Mouse (Mus musculus) heart, embryonic 11.5 days (tissue): ENCODE results near the gene Uhrf1. TPM values are rescaled to one million over a fixed set of nuclear protein-coding genes. Genes with fewer than 3 reads are reported as not detected.
"Not testable (repeated sequence)": the region's sequence is repeated elsewhere in the genome, so short reads cannot be mapped to it uniquely, and the experiment has no call there.

Experiments
- ATAC-seq: fragments of 200-750 bp; cut with Nextera tagmentation; replicated peaks from 2 replicates; pipeline ENCODE4 v1.8.0; 2017; ENCODE audit warnings: moderate library complexity; ENCODE audit not compliant: insufficient number of reproducible peaks, low FRiP score, low TSS enrichment
- H3K27ac ChIP-seq: fragments of 300-500 bp; sonication (generic); 2 replicates; pipeline ENCODE4 v1.5.1; 2014; ENCODE audit warnings: mild to moderate bottlenecking, low read depth, low read length
- H3K27me3 ChIP-seq: fragments of 300-500 bp; sonication (generic); 2 replicates; pipeline ENCODE4 v1.6.1; 2014; ENCODE audit warnings: mild to moderate bottlenecking, low read length, mixed read lengths; ENCODE audit not compliant: control insufficient read depth, insufficient read depth
- H3K36me3 ChIP-seq: fragments of 300-500 bp; sonication (generic); 2 replicates; pipeline ENCODE4 v1.6.1; 2014; ENCODE audit warnings: mild to moderate bottlenecking, low read length, moderate library complexity, mixed read lengths; ENCODE audit not compliant: control insufficient read depth, insufficient read depth
- H3K4me1 ChIP-seq: fragments of 300-500 bp; sonication (generic); 2 replicates; pipeline ENCODE4 v1.6.1; 2014; ENCODE audit warnings: low read length; ENCODE audit not compliant: control insufficient read depth, insufficient read depth
- H3K4me2 ChIP-seq: fragments of 300-500 bp; sonication (generic); 2 replicates; pipeline ENCODE4 v1.6.1; 2014; ENCODE audit warnings: mild to moderate bottlenecking, moderate library complexity
- H3K4me3 ChIP-seq: fragments of 300-500 bp; sonication (generic); 2 replicates; pipeline ENCODE4 v1.5.1; 2014; ENCODE audit warnings: low read depth, low read length
- H3K9ac ChIP-seq: fragments of 300-500 bp; sonication (generic); 2 replicates; pipeline ENCODE4 v1.6.1; 2014; ENCODE audit warnings: mild to moderate bottlenecking, low read depth, low read length, moderate library complexity
- H3K9me3 ChIP-seq: fragments of 300-500 bp; sonication (generic); replicated peaks from 2 replicates; pipeline ENCODE4 v1.6.1; 2016; ENCODE audit warnings: low read length; ENCODE audit not compliant: control insufficient read depth
- WGBS: fragments of 180-500 bp; shearing (Covaris S2); extraction: QIAGEN DNeasy Blood & Tissue Kit; methylation state at CpG from one replicate; pipeline ENCODE4 v1.1.7; 2014; ENCODE audit not compliant: insufficient replicate concordance; 5-methylcytosine and 5-hydroxymethylcytosine counted together
- polyA plus RNA-seq: library from polyadenylated mRNA; unstranded; fragments of >200 nt; fragmentation: Nextera tagmentation; extraction: Ambion mirVana; gene quantifications from 2 replicates; pipeline ENCODE4 v1.2.1, GENCODE M21; 2014

The Uhrf1 gene
- 53.0 and 62.4 TPM in 2 replicates for polyA plus RNA-seq

- Histone ChIP-seq H3K4me1 (peaks cover 25% of the 10 kb centered on the region), H3K27ac (peak within 1 kb of the TSS; percentile 93), H3K27me3 (no peaks in the 10 kb centered on the region), H3K9ac (peak within 1 kb of the TSS; percentile 89), H3K9me3 (no peaks in the 10 kb centered on the region), H3K36me3 (peaks cover 9% of the 10 kb centered on the region; the same call in 1 of the 2 replicates), H3K4me3 (peak within 1 kb of the TSS; percentile 87), H3K4me2 (peak within 1 kb of the TSS; percentile 100)
- ATAC-seq = peak; percentile 86
- WGBS = under 1% methylated on average over 43 of the region's 43 CpGs
Measured at GRCm38 (mm10) chr17:56303160-56303846, at the start of gene Uhrf1. Gene Uhrf1, plus strand, starts transcription at chr17:56303321.

DNA sequence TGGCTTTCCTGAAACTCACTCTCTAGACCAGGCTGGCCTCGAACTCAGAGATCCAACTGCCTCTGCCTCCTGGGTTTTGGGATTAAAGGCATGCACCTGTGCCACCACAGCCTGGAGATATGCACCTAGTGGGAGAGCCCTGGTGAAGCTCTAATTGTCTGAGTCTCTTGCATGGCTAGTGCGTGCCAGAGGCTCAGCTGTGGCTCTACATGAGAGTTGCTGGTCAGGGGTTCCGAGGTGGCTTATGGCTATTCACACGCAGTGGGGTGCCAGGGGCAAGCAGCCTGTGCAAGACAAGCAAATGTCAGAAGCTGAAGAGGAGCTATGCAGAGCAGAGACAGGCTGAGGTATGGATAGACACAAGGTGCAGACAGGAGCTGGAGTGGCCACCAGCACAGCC, 48.4 kb upstream of the Uhrf1 start:
- Histone ChIP-seq H3K27me3 (no peaks in the 10 kb centered on the region), H3K4me3 (no peak overlapping the region), H3K27ac (no peak overlapping the region), H3K36me3 (peaks cover 7% of the 10 kb centered on the region), H3K9ac (no peak overlapping the region), H3K4me1 (peaks cover 18% of the 10 kb centered on the region), H3K9me3 (no peaks in the 10 kb centered on the region), H3K4me2 (no peak overlapping the region)
- WGBS = 83% methylated on average over 4 of the region's 4 CpGs
- ATAC-seq = no peak

GRCm38 (mm10) chr17:56255429-56255828, 47.7 kb upstream of the Uhrf1 start:
- peak overlapping the region; percentile 39 for H3K4me2 ChIP-seq
- H3K9ac ChIP-seq = no peak overlapping the region
- peak overlapping the region; percentile 74; the same call in 1 of the 2 replicates for H3K4me3 ChIP-seq
- peaks cover 23% of the 10 kb centered on the region for H3K4me1 ChIP-seq
- 0 out of 2 replicates have a peak overlapping the region, but pooled peaks have one; percentile 94 for H3K27ac ChIP-seq
- H3K9me3 ChIP-seq = no peaks in the 10 kb centered on the region
- WGBS = 16% methylated on average over 9 of the region's 9 CpGs
- H3K36me3 ChIP-seq = peaks cover 11% of the 10 kb centered on the region
- no peaks in the 10 kb centered on the region for H3K27me3 ChIP-seq
- ATAC-seq = no peak

DNA sequence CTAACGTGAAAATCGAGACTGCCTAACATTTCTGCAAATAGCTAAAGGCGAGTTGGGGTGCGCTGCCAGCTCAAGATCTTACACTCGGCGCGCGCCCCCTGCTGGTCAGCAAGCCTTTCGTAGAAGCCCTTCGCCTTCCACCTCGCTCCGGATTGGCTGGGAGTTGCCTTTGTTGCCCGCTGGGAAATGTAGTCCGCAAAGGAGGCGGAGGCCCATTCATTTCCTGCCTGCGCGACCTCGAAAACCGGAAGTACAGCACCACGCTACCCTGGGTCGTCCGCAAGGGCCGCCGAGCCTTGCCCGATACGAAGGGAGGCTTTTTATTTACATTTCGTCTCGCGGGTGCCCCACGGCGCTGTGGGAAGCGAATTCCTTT, 47.3 kb upstream of the Uhrf1 start:
- under 1% methylated on average over 32 of the region's 32 CpGs for WGBS
- peak overlapping the region; percentile 70 for H3K9ac ChIP-seq

GRCm38 (mm10) chr17:56256239-56256881, 46.8 kb upstream of the Uhrf1 start, which contains the start of gene Fem1a:
Gene Fem1a, plus strand, starts transcription at chr17:56256810.
- H3K9me3 ChIP-seq = no peaks in the 10 kb centered on the region
- peak within 1 kb of the TSS; percentile 97 for H3K4me2 ChIP-seq
- ATAC-seq = peak; percentile 89
- H3K36me3 ChIP-seq = peaks cover 11% of the 10 kb centered on the region
- no peaks in the 10 kb centered on the region for H3K27me3 ChIP-seq
- peak within 1 kb of the TSS; percentile 74 for H3K4me3 ChIP-seq
- H3K4me1 ChIP-seq = peaks cover 27% of the 10 kb centered on the region
- H3K9ac ChIP-seq = peak within 1 kb of the TSS; percentile 74
- H3K27ac ChIP-seq = peak within 1 kb of the TSS; percentile 94
- WGBS = under 1% methylated on average over 28 of the region's 28 CpGs

More for the DNA sequence above, 47.3 kb upstream of the Uhrf1 start:
- H3K4me2 ChIP-seq = peak overlapping the region; percentile 97
- H3K9me3 ChIP-seq = no peaks in the 10 kb centered on the region
- no peaks in the 10 kb centered on the region for H3K27me3 ChIP-seq
- ATAC-seq = peak; percentile 90
- peak overlapping the region; percentile 94 for H3K27ac ChIP-seq
- H3K4me1 ChIP-seq = peaks cover 23% of the 10 kb centered on the region
- H3K36me3 ChIP-seq = peaks cover 11% of the 10 kb centered on the region
- peak overlapping the region; percentile 74 for H3K4me3 ChIP-seq

- WGBS = 8% methylated on average over 51 of the region's 58 CpGs
- peak overlapping the region; percentile 74 for H3K9ac ChIP-seq
- no peak for ATAC-seq
- H3K36me3 ChIP-seq = peaks cover 11% of the 10 kb centered on the region
- H3K27ac ChIP-seq = no peak overlapping the region
- peaks cover 28% of the 10 kb centered on the region for H3K4me1 ChIP-seq
- no peaks in the 10 kb centered on the region for H3K9me3 ChIP-seq
- H3K4me3 ChIP-seq = peak overlapping the region; percentile 74
- peak overlapping the region; percentile 97 for H3K4me2 ChIP-seq
- no peaks in the 10 kb centered on the region for H3K27me3 ChIP-seq
Measured at GRCm38 (mm10) chr17:56257181-56257894, 45.8 kb upstream of the Uhrf1 start.

DNA sequence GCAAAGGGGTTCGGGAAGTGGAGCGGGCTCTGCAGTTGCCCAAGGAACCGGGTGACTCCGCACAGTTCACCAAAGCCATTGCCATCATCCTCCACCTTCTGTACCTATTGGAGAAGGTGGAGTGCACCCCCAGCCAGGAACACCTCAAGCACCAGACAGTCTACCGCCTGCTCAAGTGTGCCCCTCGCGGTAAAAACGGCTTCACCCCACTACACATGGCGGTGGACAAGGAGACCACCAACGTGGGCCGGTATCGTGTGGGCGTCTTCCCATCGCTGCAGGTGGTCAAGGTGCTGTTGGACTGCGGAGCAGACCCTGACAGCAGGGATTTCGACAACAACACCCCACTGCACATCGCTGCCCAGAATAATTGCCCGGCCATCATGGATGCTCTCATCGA, 44.9 kb upstream of the Uhrf1 start:
- not testable (repeated sequence) for ATAC-seq, H3K27me3 ChIP-seq, H3K4me3 ChIP-seq, H3K9me3 ChIP-seq, H3K27ac ChIP-seq, H3K9ac ChIP-seq
- H3K4me1 ChIP-seq = peaks cover 37% of the 10 kb centered on the region
- 86% methylated on average over 19 of the region's 19 CpGs for WGBS
- H3K4me2 ChIP-seq = peak overlapping the region; percentile 97
- H3K36me3 ChIP-seq = peaks cover 11% of the 10 kb centered on the region

DNA sequence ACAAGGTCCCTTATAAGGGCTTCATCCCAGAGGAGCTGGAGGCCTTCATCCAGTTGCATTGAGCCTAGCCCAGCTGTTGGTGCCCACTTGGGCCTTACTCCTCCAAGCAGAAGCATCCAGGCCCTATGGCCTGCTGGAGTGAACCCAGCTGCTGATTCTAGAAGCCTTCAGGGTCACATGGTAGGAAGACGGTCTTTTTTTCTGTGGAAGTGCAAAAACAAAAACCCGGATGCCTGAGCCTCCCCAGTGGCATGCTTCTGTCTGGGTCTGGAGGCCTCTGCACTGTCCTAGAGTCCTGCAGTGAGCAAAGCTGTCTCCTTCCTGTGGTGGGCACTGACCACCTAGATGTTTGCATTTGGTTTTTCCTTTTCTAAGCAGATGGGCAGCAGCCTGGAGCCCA, 44.3 kb upstream of the Uhrf1 start:
- Histone ChIP-seq H3K4me1 (peaks cover 37% of the 10 kb centered on the region), H3K36me3 (peaks cover 11% of the 10 kb centered on the region), H3K4me2 (peak overlapping the region; percentile 27; the same call in 1 of the 2 replicates), H3K9ac (peak overlapping the region; percentile 49; the same call in 1 of the 2 replicates)
- 67% methylated on average over 2 of the region's 2 CpGs for WGBS
- not testable (repeated sequence) for H3K4me3 ChIP-seq, H3K9me3 ChIP-seq, H3K27me3 ChIP-seq, H3K27ac ChIP-seq, ATAC-seq
